Mouse (Mus musculus) induced T-regulatory cell, adult 2 months (primary cell): Measurements from ENCODE around the gene Plac1.
"Not testable (repeated sequence)": the region's sequence is repeated elsewhere in the genome, so short reads cannot be mapped to it uniquely, and the experiment has no call there.

Experiments
- DNase-seq: peaks from one replicate; pipeline ENCODE4 v3.0.0-alpha.2; 2012; ENCODE audit warnings: low read depth

Gene Plac1

DNA sequence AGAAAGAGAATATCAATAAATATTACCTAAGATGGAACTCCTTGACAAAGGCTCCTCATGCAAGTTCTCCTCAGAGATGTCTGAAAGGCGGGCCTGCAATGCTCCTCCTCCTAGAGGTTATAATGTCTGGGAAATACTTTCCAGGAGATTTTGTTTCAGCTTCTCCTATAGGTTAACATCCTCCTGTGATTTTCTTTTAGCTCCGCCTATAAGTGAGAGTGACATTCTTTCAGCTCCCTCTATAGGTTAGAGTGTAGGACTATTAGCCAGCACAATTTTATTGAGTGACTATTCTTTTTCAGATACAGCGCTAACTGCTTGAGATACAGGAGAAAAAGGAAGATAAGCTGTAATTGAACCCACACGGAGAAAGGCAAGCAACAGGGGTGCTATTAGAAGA, at the start of gene Plac1:
TSS of gene Plac1 (minus strand) at position 101 of the 400 bp plus-strand sequence.
- DNase-seq: no peak

DNA sequence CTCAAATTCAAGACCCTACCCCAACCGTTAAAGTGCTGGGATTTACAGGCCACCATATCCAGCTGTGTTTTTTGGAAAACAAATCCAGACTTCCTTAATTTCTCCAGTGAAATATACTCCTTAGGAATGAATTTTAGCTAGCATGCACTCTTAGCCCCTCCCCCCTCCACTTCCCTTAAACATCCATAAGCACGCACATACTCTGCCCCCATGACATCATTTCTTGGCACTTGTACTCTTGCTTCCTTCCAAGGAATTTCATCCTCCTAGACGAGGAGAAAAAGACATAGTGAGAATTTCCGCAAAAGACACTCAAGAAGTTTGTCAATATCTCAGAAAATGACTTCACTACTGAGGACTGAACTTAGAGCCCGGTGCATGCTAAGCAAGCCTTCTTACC, 48.0 kb upstream of the Plac1 start:
- DNase-seq: no peak

DNA sequence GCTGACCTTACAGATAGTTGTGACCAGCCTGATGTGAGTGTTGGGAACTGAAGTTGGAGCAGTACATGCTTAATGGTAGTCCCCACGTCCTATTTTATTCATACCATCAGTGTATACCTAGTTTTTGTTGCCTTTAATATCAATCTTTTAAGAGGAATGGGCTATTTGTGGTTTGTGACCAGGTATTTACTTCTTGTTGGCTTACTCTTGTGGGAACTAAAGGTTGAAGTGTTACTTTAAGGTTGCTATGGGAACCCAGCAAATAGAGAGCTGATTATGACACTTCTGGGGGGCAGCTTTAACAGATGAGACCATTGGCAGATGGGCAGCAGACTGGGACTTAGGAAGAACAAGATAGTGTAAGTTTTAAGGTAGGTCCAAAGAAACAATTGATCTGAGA, 33.2 kb upstream of the Plac1 start, which contains the start of gene Fam122c:
TSS of gene Fam122c (plus strand) at position 301 of the 400 bp plus-strand sequence.
- no peak for DNase-seq

DNA sequence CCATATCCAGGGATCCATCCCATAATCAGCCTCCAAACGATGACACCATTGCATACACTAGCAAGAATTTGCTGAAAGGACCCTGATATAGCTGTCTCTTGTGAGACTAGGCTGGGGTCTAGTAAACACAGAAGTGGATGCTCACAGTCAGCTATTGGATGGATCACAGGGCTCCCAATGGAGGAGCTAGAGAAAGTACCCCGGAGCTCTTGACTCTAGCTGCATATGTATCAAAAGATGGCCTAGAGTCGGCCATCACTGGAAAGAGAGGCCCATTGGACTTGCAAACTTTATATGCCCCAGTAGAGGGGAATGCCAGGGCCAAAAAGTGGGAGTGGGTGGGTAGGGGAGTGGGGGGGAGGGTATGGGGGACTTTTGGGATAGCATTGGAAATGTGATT, 31.7 kb upstream of the Plac1 start:
- not testable (repeated sequence) for DNase-seq

DNA sequence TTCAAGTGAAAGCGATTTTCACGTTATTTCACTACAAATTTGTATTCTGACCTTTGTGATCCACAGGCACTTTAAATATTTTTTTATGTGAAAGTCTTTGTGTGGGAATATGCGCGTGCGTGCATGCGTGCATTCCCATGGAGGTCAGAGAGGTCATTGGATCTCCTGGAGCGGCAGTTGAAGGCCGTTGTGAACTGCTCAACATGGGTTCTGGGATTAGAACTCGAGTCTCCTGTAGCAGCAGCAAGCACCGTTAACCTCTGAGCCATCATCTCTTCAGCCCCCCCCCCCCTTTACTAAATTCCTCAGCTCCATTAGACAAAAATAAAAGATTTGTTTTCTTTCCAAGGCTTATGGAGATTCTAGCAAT, 30.1 kb upstream of the Plac1 start:
- DNase-seq: no peak

GRCm38 (mm10) chrX:53269289-53270062, 29.6 kb upstream of the Plac1 start, which contains the start of gene Fam122b:
Fam122b (minus strand) TSS chrX:53269805.
- peak; percentile 95 for DNase-seq

- DNase-seq: peak; percentile 51
Observed at GRCm38 (mm10) chrX:53268856-53269255, 28.9 kb upstream of the Plac1 start.

GRCm38 (mm10) chrX:53266186-53266585, 26.3 kb upstream of the Plac1 start:
- DNase-seq: no peak

GRCm38 (mm10) chrX:53255195-53255594, 15.3 kb upstream of the Plac1 start:
- DNase-seq: peak; percentile 8

DNA sequence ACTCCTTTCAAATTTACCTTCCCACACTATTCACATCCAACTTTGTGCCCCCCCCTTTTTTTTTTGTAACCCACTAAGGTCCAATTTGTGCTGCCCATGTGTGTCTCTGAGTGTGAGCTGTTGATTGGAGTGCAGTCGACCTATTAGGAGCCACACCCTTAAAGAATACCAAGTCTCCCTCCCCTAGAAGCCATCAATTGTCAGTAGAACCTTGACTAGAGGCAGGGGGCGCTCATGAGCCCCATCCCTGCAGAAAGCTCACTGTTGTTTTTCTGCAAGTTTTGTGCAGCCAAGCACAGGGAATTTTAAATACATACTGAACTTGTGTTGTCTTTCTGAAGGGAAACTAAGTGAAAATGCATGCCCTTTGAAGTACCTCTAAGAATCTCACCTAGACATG, 1.9 kb downstream of the Plac1 start:
- DNase-seq: peak; percentile 1

- no peak for DNase-seq
Observed at GRCm38 (mm10) chrX:53236404-53236803, 3.5 kb downstream of the Plac1 start.

DNA sequence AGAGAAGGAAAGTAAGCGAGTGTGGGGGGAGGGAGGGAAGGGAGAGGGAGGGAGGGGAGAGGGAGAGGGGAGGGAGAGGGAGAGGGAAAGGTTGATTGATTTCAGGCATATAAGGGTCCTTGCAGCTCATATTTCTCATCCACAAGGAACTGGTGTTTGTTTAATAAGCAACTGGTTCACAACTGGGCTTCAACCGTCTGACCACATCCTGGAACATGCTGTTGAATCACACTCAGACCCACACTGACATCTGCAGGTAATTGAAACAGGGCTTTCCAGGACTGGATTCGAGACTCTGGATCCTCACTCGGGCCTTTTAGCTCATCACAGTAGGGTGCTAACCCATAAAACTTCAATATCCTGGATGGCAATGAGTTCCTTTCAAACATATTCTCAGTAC, 6.2 kb downstream of the Plac1 start:
- DNase-seq: no peak

- DNase-seq: no peak
Observed at GRCm38 (mm10) chrX:53231965-53232364, 7.9 kb downstream of the Plac1 start.

- DNase-seq: no peak
Observed at GRCm38 (mm10) chrX:53224353-53224944, 15.5 kb downstream of the Plac1 start.

- DNase-seq: no peak
Observed at GRCm38 (mm10) chrX:53220855-53221254, 19.1 kb downstream of the Plac1 start.

GRCm38 (mm10) chrX:53214557-53215229, 25.2 kb downstream of the Plac1 start:
- no peak for DNase-seq

GRCm38 (mm10) chrX:53213838-53214237, 26.1 kb downstream of the Plac1 start:
- DNase-seq: no peak

DNA sequence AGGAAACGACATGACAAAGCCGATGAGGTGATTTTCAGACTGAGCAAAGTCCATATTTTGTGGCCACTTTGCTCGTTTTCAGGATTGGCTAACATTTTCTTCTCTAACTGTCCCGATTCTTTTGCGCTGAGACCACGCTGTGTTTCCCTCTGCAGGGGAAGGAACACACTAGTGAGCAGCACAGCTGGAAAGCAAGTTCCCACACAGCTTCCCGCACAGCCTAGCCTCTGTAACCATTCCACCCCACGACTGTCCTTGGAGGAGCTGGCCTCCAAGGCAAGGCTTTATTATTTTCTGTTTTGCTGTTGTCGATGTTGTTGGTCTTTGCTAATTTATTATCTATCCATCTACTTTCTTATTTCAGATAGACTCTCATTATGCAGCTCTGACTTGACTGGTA, 27.4 kb downstream of the Plac1 start:
- no peak for DNase-seq

DNA sequence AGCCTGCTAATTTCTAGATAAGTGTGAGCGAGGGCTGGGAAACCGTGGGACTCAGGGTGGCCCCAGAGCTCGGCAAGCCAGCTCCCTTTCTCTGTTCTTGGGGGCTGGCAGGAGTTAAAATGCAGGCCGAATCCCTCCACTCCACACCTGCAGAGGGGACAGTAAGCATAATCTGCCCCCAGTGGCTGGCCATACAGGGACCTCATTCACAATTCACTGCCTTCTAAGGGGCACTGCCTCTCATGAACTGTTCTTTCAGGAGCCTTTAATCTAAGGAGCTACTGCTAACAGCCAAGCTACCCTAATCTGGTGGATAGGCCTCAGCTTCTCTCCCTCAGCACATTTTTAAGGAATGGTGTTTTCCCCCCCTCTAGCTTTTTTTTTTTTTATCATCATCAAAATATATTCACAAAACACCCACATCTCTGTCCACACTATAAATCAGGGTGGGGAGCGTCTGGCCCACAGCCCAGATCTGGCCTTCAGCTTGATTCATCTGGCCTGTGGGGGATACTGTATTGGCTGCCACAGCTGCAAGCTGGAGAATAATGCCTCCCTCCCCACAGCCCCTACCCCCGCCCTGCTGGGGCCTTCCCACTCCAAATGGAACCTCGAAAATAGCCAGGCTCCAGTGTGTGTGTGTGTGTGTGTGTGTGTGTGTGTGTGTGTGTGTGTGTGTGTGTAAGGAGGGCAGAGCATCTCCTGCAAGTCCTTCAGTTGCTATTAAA, 28.0 kb downstream of the Plac1 start:
- no peak for DNase-seq

DNA sequence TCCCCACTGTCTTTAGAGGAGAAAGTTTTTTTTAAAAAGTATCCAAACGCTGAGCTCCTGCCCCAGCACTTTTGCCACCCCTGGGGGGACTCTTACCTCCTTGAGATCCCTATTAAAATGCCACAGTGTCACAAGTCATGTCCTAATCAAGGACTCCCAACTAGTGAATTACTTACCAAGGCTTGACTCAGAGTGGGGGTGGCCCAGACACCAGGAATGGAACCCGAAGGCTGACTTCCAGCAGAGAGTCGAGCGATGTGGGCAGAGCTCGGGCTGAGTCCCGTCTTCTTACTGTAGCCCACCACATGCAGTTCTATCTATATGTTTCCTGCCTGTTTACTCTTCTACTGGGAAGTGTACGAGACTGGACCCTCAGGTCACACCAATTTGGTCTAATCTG, 30.5 kb downstream of the Plac1 start:
- no peak for DNase-seq

GRCm38 (mm10) chrX:53204690-53205311, 35.1 kb downstream of the Plac1 start:
- DNase-seq: no peak

- no peak for DNase-seq
Observed at GRCm38 (mm10) chrX:53201616-53202015, 38.3 kb downstream of the Plac1 start.
